Mouse (Mus musculus) spleen, postnatal 14 days (tissue): ENCODE measurements around the gene Pdlim1.
A peak's percentile ranks its signal among the peaks of the same experiment; 100 is the strongest.
"Not testable (repeated sequence)": the region's sequence is repeated elsewhere in the genome, so short reads cannot be mapped to it uniquely, and the experiment has no call there.

Source experiments
- DNase-seq, 2 experiments: peaks; one replicate each; pipeline ENCODE4 v3.0.0; 2021 to 2022; ENCODE audit warnings: low spot score in 2 of 2

Pdlim1 gene

GRCm38 (mm10) chr19:40240838-40241689 is 30.6 kb downstream of the Pdlim1 start:
- DNase-seq: no peak

GRCm38 (mm10) chr19:40240360-40240759 is 31.3 kb downstream of the Pdlim1 start:
- no peak for DNase-seq

DNA sequence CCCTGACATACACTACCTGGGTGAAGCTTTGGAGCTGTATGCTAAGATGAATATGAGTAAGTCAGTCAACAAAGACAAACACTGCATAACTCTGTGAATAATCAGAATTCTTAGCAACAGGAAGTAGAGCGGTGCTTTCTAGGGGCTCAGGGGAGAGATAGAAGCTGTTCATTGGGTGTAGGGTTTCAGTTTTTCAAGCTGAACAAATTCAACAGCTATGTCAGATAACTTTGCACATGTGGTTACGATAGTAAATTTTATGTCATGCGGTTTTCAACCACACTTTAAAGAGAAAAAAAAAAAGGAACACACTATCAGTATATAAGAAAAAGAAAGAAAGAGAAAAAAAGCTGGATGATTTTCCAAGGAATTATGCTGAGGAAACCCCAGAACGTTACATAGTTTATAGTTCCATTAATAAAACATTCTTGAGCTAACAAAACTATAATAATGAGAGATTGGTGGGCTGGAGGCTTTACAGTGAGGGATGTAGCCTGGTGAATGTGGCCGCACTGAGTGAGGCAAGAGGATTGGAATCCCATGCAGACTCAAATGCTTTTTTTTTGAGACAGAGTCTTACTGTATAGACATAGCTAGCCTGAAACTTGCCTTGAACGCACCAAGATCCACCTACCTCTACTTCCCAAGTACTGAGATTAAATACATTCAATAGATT is 33.3 kb downstream of the Pdlim1 start:
- no peak for DNase-seq

DNA sequence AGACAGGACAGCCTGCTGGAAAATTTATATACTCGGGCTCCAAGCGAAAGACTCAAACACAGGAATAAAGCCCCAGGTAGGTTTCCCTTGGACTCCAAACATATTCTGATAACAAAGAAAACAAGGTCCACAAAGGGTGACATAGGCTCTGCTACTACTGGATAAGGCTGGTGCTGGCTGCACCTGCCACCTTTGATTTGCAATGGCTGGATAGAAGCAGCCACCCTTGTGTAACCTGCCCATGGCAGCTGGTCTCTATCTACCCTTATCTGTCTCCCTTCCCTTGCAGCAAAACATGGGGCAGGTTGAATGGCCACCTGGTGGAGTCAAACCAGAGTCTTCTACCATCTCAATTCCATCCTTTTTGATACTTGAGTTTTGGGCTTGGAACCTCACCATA is 39.1 kb downstream of the Pdlim1 start:
- DNase-seq: no peak

DNA sequence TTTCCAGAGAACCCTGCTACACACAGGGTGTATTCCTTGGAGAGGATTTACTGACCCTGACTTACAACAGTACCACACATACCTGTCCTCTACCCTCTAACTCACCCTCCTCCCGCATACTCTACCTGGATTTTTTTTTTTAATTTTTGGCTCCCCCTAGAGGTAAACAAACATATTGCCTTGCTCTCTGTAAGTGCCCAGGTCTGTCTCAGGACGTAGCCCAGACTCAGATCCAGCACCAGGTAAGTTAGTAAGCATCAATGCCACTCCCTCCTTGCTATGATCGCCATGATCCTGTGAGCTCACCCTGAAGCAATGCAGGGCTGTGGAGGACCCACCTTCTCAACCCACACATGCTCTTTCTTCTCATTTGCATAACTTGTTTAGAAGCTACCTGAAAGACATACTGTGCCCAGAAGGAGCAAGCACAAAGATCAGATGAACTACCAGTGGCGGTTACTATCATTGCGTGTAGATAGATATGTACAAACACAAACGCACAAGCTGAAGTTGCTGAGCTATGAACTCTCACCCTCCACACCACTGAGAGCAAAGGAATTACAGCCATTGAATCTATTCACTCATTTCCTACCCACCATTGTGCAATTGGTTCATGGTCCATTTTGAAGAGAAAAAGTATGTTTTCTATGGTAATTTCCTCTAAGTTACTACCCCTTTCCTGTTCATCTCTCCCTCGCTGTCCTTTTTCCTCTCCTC is 39.7 kb downstream of the Pdlim1 start:
- no peak for DNase-seq

GRCm38 (mm10) chr19:40231074-40231738 is 40.4 kb downstream of the Pdlim1 start:
- DNase-seq: no peak

GRCm38 (mm10) chr19:40226516-40227151 is 45.0 kb downstream of the Pdlim1 start:
- no peak for DNase-seq

GRCm38 (mm10) chr19:40225761-40226110 is 45.9 kb downstream of the Pdlim1 start:
- DNase-seq: no peak

GRCm38 (mm10) chr19:40225102-40225760 is 46.4 kb downstream of the Pdlim1 start:
- DNase-seq: peak in 1 of 2 experiments; percentile 41

DNA sequence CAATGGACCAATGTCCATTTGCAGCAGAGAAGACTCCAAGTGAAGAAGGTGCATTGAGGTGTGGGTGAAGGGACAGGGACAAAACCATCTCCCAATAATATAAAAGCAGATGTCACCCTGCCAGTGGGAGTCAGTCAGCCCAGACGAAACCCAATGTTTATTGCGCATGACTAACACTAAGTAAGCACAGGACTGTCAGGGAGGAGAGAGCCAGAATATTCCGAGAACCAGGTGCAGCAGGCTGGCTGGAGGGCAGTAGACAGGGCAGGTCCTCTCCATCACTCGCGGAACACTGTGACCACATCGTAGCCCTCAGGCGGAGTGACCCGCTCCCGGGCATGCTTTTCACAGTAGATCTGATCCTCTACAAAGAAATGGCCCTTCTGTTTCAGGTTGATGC is 49.3 kb downstream of the Pdlim1 start:
- not testable (repeated sequence) for DNase-seq

GRCm38 (mm10) chr19:40220878-40221277 is 50.8 kb downstream of the Pdlim1 start:
- no peak for DNase-seq

GRCm38 (mm10) chr19:40202947-40203346 is 68.7 kb downstream of the Pdlim1 start:
- DNase-seq: not testable (repeated sequence)

DNA sequence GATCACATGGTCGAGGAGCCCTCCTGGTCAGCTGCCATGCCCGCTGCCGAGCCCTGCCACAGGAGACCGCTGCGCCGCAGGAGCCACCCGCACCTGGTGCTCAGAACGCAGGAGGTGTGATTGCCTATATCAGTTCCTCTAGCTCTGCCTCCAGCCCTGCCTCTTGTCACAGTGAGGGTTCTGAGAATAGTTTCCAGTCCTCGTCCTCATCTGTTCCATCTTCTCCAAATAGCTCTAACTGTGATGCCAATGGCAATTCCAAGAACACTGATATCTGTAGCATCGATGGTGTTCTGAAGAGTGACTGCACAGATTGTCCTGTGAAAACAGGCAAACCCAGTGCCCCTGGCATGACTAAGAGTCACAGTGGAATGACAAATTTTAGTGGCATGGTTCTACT is 81.0 kb downstream of the Pdlim1 start:
- DNase-seq: no peak

DNA sequence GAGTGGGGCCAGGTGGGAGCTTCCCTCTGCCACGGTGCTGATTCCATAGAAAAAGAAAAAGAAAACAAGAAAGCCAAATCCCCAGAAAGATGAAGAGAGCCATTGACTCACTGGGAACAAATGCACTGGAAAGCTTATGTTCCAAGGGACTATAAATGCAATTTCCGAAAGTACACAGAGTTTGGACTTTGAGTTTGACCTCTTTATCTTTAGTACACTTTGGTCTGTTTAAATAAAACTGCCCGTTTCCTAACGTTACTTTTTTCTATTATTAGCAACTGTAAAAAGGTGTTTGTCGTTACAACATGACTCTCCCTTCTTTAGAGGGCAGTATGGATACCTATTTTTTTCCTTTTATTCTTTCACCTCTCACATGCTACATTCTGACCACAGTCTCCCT is 84.5 kb downstream of the Pdlim1 start, which contains the start of gene Cyp2c70:
Cyp2c70 (minus strand) TSS at position 174 of the 400 bp plus-strand sequence.
- no peak for DNase-seq

- DNase-seq: no peak
Measured at GRCm38 (mm10) chr19:40183600-40183999, 88.0 kb downstream of the Pdlim1 start.

DNA sequence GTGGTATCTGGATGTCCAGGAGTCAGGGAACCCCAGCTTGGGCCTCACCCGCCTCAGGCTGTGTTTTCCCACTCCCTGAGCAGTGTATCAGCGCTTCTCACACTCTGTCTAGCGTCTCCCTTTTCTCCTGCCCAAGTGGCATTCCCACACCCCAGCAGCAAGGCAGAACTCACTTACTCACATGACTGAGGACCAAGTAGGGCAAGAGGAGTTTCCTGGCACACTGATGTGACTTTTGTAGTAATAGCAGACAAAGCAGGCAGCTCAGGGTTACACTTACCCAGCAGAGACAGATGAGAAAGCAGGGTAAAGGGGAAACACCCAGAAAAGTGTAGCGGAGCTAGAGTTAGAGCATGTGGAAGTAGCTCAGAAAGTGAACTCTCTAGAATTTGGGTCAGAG is 93.3 kb downstream of the Pdlim1 start:
- DNase-seq: no peak
